Mouse (Mus musculus): ENCODE results near the gene Ror2. TPM values are rescaled to one million over a fixed set of nuclear protein-coding genes. Genes with fewer than 3 reads are reported as not detected.
"Not testable (repeated sequence)": the region's sequence is repeated elsewhere in the genome, so short reads cannot be mapped to it uniquely, and the experiment has no call there.

Gene Ror2
- total RNA-seq (2017): 0.25 and 0.35 TPM in 2 replicates

DNA sequence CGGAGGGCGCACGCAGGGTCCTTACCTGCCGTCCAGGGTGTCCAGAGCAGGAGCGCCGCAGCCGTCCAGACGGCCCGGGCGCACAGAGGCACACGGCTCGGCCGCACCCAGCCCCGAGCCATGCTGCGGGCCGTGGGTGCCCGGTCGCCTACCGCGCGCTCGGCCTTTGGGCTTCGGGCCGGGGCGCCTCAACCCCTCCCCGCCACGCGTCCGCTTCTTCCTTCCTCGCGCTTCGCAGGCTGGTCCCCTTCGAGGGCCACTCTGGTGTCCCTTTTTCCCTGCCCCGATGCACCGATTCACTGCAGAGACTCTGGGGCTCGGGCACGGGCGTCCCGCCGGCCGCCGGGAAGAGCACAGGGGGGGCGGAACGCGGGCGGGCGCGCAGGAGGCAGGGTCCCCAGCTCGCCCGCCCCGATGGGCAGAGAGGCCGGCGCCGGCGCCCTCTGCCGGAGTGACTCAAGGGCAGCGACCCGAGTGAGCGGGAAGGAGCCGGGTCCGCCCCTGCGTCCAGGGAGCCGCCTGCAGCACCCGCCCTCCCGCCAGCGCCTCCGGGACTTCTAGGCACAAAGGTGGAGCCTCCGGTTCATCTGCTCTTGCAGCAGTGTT lies at the start of gene Ror2:
TSS of gene Ror2 (minus strand) at position 369 of the 606 bp plus-strand sequence.
- peak; percentile 27 to 45; a peak in 2 of 4 replicates for ATAC-seq (replicated peaks in 1 of 2; ENCODE audit: insufficient read depth in 1 of 2, low FRiP score in 2 of 2, low TSS enrichment in 1 of 2, low read depth in 1 of 2, poor library complexity in 2 of 2, severe bottlenecking in 2 of 2)

DNA sequence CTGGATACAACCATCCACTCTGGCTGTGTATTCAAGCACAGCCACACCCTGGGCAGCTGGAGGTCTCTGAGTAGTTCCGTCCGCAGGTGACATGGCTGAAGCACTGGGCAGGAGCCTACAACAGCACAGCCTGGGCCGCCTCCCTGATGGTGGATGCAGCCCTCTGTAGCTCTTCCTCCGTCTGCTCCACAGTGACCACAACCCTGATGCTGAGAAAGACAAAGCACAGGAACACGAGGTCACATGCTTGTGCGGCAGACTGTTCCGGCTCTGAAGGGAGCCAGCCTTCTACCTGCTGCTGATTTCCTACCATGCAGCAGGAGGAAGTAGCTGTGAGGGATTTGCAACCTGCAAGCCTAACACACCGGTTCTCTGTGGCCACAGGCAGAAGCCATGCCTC lies 47.8 kb upstream of the Ror2 start:
- peak; percentile 95 to 97 for ATAC-seq (replicated peaks in 1 of 2; ENCODE audit: insufficient read depth in 1 of 2, low FRiP score in 2 of 2, low TSS enrichment in 1 of 2, low read depth in 1 of 2, poor library complexity in 2 of 2, severe bottlenecking in 2 of 2)

- ATAC-seq (replicated peaks in 1 of 2; ENCODE audit: insufficient read depth in 1 of 2, low FRiP score in 2 of 2, low TSS enrichment in 1 of 2, low read depth in 1 of 2, poor library complexity in 2 of 2, severe bottlenecking in 2 of 2): no peak
Measured at GRCm38 (mm10) chr13:53330246-53330645, 44.3 kb upstream of the Ror2 start.

GRCm38 (mm10) chr13:53325531-53325930 lies 39.6 kb upstream of the Ror2 start:
- no peak for ATAC-seq (replicated peaks in 1 of 2; ENCODE audit: insufficient read depth in 1 of 2, low FRiP score in 2 of 2, low TSS enrichment in 1 of 2, low read depth in 1 of 2, poor library complexity in 2 of 2, severe bottlenecking in 2 of 2)

DNA sequence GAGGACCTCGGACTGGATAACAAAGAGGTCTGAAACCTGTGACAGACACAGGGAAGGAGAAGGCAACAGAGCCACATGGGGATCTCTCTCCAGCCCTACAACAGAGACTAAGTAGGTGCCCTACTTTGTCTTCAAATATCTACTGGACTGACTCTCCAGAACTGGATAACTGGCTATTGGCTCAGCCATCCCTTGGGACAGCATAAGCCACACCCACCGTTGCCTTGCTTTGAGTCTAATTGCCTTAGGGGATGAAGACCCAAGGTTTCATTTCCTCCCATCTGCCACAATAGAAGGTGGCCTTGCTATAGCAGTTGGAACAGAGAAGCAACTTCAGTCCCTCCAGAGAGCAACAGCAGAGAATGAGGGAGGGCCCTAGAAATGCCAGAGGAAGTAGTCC lies 37.7 kb upstream of the Ror2 start:
- ATAC-seq (replicated peaks in 1 of 2; ENCODE audit: insufficient read depth in 1 of 2, low FRiP score in 2 of 2, low TSS enrichment in 1 of 2, low read depth in 1 of 2, poor library complexity in 2 of 2, severe bottlenecking in 2 of 2): no peak

DNA sequence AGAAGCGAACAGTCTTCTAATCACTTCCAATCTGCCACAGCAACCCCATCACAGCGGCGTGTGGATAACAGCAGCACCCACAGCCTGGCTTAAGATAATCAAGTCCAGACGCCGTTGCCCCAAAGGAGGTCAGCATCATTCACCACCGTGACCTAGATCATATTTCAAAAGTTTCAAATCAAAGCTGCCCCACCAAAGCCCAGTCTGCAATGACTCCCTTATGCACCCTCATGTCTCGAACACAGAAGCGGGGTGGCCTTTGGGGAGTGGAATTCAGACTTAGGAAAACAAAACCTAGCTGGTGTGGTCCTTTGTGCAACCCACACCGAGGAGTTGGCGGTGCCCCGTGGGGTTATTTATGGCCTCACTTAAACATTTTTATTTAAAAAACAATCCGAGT lies 35.0 kb upstream of the Ror2 start:
- ATAC-seq (replicated peaks in 1 of 2; ENCODE audit: insufficient read depth in 1 of 2, low FRiP score in 2 of 2, low TSS enrichment in 1 of 2, low read depth in 1 of 2, poor library complexity in 2 of 2, severe bottlenecking in 2 of 2): no peak

DNA sequence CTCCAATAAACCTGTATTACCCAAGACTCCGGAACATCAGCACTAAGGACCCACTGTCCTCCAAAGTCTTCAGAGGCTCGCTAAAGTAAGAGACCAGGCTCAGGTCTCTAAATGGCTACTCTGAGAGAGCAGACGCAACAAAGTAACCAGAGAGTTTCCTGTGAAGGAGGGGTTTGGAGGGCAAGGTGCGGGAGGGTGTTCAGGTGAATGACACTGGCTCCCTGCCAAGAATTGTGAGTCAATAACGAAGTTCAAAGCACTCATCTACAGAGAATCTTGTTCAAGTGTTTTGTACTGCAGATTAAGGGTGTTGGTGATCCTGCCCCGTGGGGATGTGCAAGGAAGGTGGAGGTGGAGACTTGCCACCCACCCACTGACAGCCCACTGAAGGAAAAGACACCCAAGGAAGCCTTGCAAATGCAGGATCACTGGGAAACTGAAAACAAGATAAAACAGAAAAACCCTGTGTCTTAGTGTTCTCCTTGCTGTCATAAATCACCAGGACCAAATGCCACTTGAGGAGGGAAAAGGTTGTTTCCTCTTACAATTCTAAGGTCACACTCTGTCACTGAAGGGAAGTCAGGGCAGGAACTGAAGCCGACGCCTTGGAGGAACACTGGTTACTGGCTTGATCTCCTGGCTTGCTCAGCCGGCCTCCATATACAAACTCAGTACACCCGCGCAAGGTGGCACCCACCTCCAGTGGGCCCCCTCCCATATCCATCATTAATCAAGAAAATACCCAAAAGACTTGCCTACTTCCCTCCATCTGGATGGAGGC lies 30.8 kb upstream of the Ror2 start:
- ATAC-seq (replicated peaks in 1 of 2; ENCODE audit: insufficient read depth in 1 of 2, low FRiP score in 2 of 2, low TSS enrichment in 1 of 2, low read depth in 1 of 2, poor library complexity in 2 of 2, severe bottlenecking in 2 of 2): peak in 1 of 2 experiments; percentile 67; a peak in 3 of 4 replicates

DNA sequence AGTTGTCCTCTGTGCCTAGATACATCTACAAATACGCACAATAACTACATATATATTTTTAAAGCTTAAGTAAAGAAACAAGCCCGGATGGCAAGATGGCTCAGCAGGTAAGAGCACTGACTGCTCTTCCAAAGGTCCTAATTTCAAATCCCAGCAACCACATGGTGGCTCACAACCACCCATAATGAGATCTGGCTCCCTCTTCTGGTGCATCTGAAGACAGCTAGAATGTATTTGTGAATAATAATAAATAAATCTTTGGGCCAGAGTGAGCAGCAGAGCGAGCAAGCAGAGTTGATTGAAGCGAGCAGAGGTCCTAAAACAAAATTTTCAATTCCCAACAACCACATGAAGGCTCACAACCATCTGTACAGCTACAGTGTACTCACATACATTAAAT lies 29.8 kb upstream of the Ror2 start:
- not testable (repeated sequence) for ATAC-seq (replicated peaks in 1 of 2; ENCODE audit: insufficient read depth in 1 of 2, low FRiP score in 2 of 2, low TSS enrichment in 1 of 2, low read depth in 1 of 2, poor library complexity in 2 of 2, severe bottlenecking in 2 of 2)

DNA sequence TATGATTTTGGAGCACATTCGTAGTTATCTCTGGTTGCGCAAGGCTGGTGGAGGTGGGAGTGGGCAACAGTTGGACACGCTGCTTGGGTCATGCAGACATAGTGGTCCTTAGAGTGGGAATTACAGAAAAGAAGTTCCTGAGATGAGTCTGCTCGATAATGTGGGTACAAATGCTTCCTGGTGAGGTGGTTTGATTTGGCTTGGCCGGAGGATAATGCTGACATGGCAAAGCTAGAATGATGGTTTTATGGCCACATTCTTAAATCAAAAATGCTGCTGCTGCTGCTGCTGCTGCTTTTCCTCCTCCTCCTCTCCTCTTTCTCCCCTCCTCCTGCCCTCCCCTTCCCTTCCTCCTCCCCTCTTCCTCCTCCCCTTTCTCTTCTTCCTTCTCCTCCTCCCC lies 24.5 kb upstream of the Ror2 start:
- ATAC-seq (replicated peaks in 1 of 2; ENCODE audit: insufficient read depth in 1 of 2, low FRiP score in 2 of 2, low TSS enrichment in 1 of 2, low read depth in 1 of 2, poor library complexity in 2 of 2, severe bottlenecking in 2 of 2): no peak

- ATAC-seq (replicated peaks in 1 of 2; ENCODE audit: insufficient read depth in 1 of 2, low FRiP score in 2 of 2, low TSS enrichment in 1 of 2, low read depth in 1 of 2, poor library complexity in 2 of 2, severe bottlenecking in 2 of 2): peak in 1 of 2 experiments; percentile 32; a peak in 1 of 4 replicates
Measured at GRCm38 (mm10) chr13:53309661-53310160, 23.8 kb upstream of the Ror2 start.

- ATAC-seq (replicated peaks in 1 of 2; ENCODE audit: insufficient read depth in 1 of 2, low FRiP score in 2 of 2, low TSS enrichment in 1 of 2, low read depth in 1 of 2, poor library complexity in 2 of 2, severe bottlenecking in 2 of 2): no peak
Measured at GRCm38 (mm10) chr13:53309148-53309547, 23.2 kb upstream of the Ror2 start.

DNA sequence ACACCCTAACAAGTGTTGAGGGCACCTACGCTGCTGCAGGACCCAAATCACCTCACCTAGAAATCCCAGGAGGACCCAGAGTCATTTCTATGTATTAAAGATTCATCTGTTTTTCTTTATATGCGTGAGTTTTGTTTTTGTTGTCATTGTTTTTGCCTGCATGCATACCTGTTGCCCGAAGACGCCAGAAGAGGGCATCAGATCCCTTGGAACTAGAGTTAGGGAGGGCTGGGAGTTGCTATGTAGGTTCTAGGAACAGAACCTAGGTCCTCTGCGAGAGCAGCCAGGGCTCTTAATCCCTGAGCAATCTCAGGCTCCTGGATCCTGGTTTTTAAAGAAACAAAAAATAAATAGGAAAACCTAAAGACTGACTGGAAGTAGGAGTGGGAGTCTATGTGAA lies 20.9 kb upstream of the Ror2 start:
- no peak for ATAC-seq (replicated peaks in 1 of 2; ENCODE audit: insufficient read depth in 1 of 2, low FRiP score in 2 of 2, low TSS enrichment in 1 of 2, low read depth in 1 of 2, poor library complexity in 2 of 2, severe bottlenecking in 2 of 2)

- no peak for ATAC-seq (replicated peaks in 1 of 2; ENCODE audit: insufficient read depth in 1 of 2, low FRiP score in 2 of 2, low TSS enrichment in 1 of 2, low read depth in 1 of 2, poor library complexity in 2 of 2, severe bottlenecking in 2 of 2)
Measured at GRCm38 (mm10) chr13:53305256-53305655, 19.3 kb upstream of the Ror2 start.

DNA sequence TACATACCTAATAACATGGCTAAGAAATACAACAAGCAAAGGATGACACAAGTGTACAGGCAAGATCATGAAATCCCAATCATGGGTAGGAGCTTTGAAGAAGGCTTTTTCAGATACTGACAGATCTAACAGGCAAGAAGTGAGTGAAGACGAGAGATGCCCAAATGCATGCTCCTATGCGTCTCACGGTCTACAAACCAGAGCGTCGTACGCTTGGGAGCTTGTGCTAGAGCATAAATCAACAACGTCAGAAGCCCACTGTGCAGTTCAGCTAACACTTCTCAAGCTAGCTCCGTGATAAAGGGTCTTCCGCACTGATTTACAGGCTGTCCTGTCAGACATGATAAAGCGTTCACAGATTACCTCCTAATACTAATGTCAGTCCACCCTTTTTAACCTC lies 16.8 kb upstream of the Ror2 start:
- ATAC-seq (replicated peaks in 1 of 2; ENCODE audit: insufficient read depth in 1 of 2, low FRiP score in 2 of 2, low TSS enrichment in 1 of 2, low read depth in 1 of 2, poor library complexity in 2 of 2, severe bottlenecking in 2 of 2): no peak

GRCm38 (mm10) chr13:53293065-53293464 lies 7.1 kb upstream of the Ror2 start:
- ATAC-seq (replicated peaks in 1 of 2; ENCODE audit: insufficient read depth in 1 of 2, low FRiP score in 2 of 2, low TSS enrichment in 1 of 2, low read depth in 1 of 2, poor library complexity in 2 of 2, severe bottlenecking in 2 of 2): no peak

GRCm38 (mm10) chr13:53292244-53292643 lies 6.3 kb upstream of the Ror2 start:
- no peak for ATAC-seq (replicated peaks in 1 of 2; ENCODE audit: insufficient read depth in 1 of 2, low FRiP score in 2 of 2, low TSS enrichment in 1 of 2, low read depth in 1 of 2, poor library complexity in 2 of 2, severe bottlenecking in 2 of 2)

GRCm38 (mm10) chr13:53285261-53285755 lies 616 bp downstream of the Ror2 start:
- no peak for ATAC-seq (replicated peaks in 1 of 2; ENCODE audit: insufficient read depth in 1 of 2, low FRiP score in 2 of 2, low TSS enrichment in 1 of 2, low read depth in 1 of 2, poor library complexity in 2 of 2, severe bottlenecking in 2 of 2)

DNA sequence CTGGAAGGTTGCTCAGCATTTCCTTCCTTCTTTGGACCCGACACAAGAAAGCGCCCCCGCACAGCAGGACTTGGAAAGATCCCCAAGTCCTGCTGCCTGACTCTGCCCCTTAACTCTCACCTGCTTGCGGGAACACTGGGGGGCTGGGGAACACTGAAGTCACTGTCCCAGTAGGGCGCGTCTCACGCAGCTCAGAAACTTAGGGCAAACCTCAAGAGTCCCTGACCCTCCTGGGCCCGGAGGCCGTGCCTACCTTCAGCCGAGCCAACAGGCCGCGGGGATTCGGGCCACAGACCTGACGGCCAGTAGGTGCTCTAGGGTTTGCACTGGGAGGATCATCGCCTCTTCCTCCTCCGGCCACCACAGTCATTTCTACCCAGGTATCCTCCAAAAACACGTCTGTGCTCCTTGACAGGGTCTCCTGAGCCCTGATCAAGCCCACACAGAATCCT lies 1.2 kb downstream of the Ror2 start:
- ATAC-seq (replicated peaks in 1 of 2; ENCODE audit: insufficient read depth in 1 of 2, low FRiP score in 2 of 2, low TSS enrichment in 1 of 2, low read depth in 1 of 2, poor library complexity in 2 of 2, severe bottlenecking in 2 of 2): no peak

Data from hematopoietic stem cell, adult 5-6 weeks (primary cell).